ENCODE assay signal across 13 mouse cellular contexts in genomic region chr7:99447323-99447722, GRCm38 (mm10).
"Had no signal": no experiment of that assay in that cellular context is flagged by ENCODE, and none has a peak within 500 bp of the region (broad histone marks: within the 10 kb centered on the region; RNA-seq: fewer than 3 reads in every experiment).

No protein-coding gene starts in this region.

- H3K9me3 ChIP-seq: liver, embryonic 15.5 days; midbrain, embryonic 13.5 days had no signal

- H3K4me3 ChIP-seq: left cerebral cortex, adult 2 months; liver, embryonic 15.5 days; midbrain, embryonic 13.5 days had no signal

- H3K4me2 ChIP-seq: liver, embryonic 11.5 days; liver, embryonic 15.5 days; midbrain, embryonic 13.5 days had no signal

- DNase-seq: kidney, adult 8-10 months; kidney, postnatal 14 days; lung, adult 2 months; lung, postnatal 36 days; right cerebral cortex, postnatal 14 days; thymus, adult 18-20 months; thymus, postnatal 14 days had no signal

- ATAC-seq: intestine, postnatal 0 days; lung, postnatal 0 days; midbrain, embryonic 13.5 days had no signal

- H3K27ac ChIP-seq: left cerebral cortex, adult 2 months; liver, embryonic 15.5 days; midbrain, embryonic 13.5 days had no signal

- H3K36me3 ChIP-seq: liver, embryonic 15.5 days had no signal

- H3K27me3 ChIP-seq: liver, embryonic 15.5 days; midbrain, embryonic 13.5 days had no signal

- H3K9ac ChIP-seq: liver, embryonic 15.5 days; midbrain, embryonic 13.5 days had no signal

- H3K4me1 ChIP-seq: liver, embryonic 15.5 days had no signal
